Mouse (Mus musculus): ENCODE results near the gene Dlgap4. TPM values are rescaled to one million over a fixed set of nuclear protein-coding genes. Genes with fewer than 3 reads are reported as not detected.

The Dlgap4 gene
- 10 to 100 TPM; 46.8 to 62.9 TPM for total RNA-seq (2021)
- long read RNA-seq, experiment 1, full-length matches to known transcripts, result 44 of 58 reads
- long read RNA-seq, experiment 1, partial matches to known transcripts, result 5 of 58 reads
- long read RNA-seq, experiment 1, other reads (novel, unspliced or antisense), result 9 of 58 reads
- long read RNA-seq, experiment 2, transcript Dlgap4-203 (7 exons, 3,402 nt), result major isoform, 53 of 75 reads
- long read RNA-seq, experiment 2, partial matches to known transcripts, result 3 of 75 reads
- long read RNA-seq, experiment 2, other reads (novel, unspliced or antisense), result 15 of 75 reads

DNA sequence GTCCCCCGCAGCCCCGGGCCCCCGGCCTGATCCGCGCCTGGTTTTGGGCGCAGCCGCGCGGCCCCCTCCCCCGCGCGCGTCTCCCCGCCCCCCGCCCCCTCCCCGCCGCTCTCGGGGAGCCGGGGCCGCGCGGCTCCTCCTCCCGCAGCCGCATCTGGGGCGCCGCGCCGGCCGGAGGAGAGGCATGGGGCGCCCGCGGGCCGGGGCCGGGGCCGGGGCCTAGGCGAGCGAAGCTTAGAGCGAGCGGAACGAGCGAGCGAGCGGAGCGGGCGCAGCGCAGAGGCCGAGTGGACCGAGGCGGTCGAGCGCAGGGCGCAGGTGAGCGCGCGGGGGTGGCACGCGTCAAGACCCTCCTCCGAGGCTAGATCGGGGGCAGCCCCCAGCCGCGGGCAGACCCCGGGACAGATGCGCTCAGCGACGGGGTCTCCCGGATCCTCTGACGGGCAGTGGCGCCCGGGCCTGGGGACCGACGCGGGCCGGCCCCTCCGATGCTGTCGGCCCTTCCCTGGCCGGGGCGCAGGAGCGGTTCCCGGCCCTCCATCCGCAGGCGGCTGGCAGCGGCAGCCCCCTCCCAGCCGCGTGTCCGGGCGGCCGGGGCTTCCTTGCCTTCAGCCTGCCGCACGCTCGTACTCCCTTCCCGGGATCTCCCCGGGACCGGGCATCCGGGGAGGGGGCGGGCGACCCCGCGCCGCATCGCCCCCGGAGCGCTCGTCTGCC, at the start of gene Dlgap4:
TSS of gene Dlgap4 (plus strand) at position 165 of the 717 bp plus-strand sequence.
- DNase-seq (ENCODE audit: low spot score), result no peak

DNA sequence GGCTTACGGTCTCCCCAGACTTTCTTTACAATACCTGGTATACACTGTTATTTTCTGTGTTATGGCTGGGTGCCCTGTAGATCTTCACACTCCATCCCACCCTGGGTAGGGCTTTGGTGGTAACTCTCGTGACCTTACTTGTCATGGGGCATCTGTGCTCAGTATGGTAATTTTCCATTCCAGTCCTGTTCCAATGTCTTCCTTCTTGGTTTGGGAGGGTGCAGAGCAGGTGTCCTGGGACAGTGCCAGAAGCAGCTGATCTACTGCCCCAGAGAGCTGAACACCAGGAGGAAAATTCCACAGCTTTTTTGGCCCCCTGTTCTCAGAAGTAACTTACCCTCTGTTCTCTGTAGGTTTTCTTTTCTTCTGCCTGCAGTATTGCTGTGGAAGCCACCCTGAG, 47.0 kb upstream of the Dlgap4 start:
- peak; percentile 30 for DNase-seq (ENCODE audit: low spot score)

DNA sequence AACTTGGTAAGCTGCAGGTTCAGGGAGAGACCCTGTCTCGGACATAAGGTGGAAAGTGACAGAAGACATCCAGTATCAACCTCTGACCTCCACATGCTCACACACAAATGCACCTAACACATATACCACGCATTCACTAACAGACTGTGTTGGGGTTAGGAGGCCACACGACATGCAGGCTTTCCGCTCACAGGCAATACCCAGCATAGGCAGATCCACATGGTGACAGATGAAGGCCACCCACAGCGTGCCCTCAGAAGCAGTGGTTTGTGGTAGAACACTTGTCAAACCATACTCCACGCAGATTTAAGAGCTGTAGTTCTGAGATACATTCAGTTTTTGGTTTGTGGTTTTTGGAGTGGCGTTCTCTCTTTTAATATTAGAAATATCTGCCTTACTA, 44.9 kb upstream of the Dlgap4 start:
- no peak for DNase-seq (ENCODE audit: low spot score)

DNA sequence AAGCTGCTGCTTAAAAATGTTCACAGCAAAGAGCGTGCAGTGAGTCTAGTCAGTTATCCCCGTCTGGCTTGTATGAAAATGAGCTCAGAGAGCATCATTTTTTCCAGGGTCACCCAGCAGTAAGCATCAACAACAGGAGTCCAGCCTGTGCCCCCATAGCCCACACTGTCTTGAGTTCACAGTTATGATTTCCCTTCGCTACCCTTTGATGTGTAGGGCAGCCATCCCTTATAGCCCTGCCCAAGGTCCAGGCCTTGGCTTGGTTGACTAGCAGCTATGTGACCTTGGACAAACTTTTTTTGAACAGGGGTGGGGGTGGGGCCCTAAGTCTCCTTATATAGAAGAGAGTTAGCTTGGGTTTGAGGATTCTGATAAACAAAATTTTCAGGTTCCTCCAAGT, 44.2 kb upstream of the Dlgap4 start:
- DNase-seq (ENCODE audit: low spot score), result no peak

DNA sequence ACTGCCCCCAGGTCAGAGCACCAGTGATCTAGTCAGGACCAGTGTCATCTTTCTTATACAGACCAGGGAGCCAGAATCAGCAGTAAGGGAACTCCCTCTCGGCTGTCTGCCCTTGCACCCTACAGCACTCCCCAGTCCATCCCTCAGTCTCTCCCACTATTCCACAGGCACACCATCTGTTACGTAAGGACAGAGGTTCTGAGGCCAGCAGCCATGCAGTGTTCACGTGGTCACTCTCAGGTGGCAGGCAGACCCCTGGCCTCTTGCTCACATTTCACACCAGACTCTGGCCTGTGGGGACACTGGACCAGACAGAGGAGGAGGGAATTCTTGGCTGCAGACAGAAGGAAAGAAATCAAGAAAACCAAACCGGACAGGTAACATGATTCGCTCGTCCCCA, 42.0 kb upstream of the Dlgap4 start:
- no peak for DNase-seq (ENCODE audit: low spot score)

DNA sequence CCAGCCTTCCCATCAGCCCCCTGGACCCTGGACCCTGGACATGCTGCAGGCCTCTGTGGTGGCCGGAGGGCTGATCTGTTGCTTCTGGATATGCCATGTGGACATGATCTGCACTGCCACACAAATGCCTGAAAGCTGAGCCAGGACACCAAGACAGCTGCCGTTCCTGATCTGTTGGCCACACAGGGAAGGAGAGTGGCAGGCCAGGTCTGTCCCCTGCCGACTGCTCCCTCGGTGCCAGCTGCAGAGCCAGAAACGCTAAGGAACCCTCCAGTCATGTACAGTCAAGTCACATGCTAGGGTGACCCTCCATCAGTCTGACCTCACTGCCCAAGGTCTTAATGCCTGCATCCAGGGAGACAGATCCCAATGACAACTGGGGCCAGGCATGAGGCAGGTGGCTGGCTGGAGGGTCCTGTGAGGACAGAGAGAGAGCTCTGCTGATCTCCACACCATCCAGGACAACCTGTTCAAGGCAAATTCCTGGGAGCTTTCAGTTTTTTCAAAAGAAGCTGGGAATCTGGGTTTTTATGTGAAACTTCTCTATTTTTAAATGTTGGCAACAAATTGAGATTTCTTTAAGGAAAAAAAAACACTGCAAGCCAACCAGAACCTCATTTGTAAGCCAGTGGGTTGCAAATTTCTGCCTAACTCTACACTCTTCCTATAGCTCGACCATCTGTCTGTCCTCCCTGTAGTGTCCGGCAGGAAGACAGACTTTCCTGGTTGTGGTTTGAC, 36.5 kb upstream of the Dlgap4 start:
- DNase-seq (ENCODE audit: low spot score), result no peak

DNA sequence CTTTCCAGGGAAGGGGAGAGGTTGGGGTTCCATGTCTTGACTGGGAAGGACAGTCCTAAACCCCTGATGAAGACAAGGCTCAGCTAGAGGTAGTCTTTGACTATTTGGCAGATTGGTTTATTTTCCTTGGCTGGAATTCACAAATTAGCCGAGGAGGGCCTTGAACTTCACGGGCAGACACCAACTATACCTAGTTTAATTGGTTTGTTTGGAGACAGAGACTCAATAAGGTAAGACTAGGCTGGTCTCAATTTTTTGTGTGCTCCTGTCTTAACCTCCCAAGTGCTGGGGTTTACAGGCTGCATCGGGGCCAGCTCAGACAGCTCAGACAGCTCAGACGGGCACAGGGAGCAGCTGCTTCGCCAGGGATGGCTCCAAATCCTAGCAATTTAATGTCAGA, 33.0 kb upstream of the Dlgap4 start:
- no peak for DNase-seq (ENCODE audit: low spot score)

DNA sequence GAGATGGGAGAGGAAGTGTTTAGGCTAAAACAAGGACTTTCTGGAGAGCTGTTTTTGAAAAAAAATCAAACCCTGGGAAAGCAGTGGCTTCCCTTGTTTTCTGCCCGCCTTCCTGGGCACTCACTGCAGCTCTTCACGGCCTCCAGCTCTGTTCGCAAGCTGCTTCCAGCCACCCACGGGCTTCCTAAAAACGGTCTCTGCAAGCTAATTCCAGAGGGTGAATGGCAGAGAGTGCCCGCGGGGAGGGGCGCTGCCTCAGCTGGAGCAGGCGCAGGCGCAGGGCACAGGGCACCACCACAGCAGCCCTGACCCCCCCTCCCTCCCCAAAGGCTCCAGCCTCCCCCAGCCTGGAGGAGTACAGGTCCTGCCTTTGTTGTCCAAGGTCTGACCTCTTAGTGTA, 32.3 kb upstream of the Dlgap4 start:
- DNase-seq (ENCODE audit: low spot score), result no peak

DNA sequence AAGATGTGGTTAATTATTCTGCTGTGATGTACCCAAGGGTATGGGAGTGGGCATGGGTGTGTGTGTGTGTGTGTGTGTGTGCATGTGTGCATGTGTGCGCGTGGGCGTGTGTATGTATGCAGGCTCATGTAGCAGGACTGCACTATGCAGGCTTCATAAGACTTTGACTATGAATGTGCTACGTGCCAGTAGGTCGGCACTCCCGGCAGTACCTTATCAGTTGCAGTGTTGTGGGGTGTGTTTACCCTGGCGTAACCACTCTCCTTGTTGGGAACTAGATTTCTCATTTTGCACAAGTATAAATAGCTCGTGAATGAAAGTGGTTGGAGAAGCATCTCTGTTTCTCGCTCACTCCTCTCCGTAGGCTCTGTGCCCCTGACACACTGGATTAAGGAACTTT, 30.6 kb upstream of the Dlgap4 start:
- DNase-seq (ENCODE audit: low spot score), result no peak

DNA sequence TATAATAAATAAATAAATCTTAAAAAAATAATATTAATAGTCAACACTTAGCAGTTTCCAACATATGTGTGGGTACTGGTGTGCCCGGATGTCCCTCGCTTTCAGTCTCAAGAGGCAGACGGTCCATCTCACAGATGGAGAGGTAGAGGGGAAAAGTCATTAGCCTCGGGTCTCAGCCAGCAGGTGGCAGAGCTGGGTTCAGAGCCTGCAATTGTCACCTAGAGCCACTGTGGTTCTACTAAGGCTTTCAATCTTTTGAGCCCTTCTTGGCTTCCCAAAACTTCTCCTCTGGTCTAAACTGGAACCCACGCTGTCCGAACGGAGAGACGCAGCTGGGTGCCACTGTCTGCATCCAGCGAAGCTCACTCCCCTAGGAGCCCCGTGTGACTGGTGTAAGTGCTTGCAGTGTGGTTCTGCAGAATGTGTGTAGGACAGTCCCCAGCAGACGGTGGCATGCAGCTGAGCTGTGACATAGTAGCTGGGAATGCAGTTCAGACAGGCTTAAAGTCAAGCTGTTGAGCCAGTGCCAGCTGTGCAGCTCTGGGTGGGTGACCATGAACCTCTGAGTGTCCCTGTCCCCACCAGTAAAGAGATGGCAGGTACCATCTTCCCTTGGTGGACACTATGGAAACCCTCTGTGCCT, 29.2 kb upstream of the Dlgap4 start:
- DNase-seq (ENCODE audit: low spot score), result no peak

DNA sequence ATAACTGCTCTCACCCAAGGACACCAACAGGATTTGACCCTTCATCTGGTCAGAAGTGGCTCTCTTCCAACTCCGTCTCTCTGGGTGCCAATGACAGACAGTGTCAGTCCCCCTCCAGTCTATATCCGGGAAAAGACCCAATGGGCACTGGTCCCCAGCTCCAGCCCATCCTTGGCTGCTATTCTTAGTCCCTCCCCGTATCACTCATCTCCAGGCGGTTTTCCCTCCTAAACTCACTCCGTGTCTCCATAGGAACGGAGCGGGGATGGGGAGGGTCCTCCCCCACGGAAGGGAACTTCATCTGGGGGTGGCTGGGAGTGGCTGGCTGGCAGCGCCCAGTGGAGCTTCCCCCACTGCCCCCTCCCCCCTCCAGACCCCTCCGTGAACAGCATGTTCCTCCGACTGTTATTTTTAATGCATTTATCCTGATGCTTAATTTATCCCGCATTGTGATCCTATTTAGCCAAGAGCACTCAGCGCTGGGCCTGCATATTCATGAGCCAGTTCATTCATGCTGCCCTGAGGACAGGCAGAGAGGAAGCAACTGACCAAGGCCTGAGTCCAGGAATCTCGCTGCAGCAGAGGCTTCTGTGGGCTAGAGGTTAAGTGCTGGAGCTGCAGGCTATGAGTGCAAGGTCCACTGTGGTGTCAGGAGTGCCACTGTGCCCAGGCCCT, 28.6 kb upstream of the Dlgap4 start:
- DNase-seq (ENCODE audit: low spot score), result no peak

DNA sequence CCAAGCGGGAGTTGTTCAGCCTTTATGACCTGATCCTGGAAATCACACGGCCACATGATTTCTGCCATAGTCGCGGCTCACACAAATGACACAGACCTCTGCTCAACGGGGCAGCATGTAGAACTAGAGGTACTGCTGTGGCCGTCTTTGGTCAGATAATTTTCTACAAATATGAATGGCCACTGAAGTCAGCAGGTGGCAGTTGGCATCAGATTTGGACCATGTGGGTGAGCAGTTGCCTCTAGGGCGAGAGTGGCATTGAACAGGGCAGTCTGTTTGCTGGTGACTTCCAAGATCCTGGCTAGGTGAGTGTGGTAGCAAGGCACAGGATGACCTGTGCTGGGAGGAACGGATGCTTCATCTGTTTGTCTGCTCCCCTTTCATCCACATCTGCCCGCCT, 24.0 kb upstream of the Dlgap4 start:
- DNase-seq (ENCODE audit: low spot score), result no peak

DNA sequence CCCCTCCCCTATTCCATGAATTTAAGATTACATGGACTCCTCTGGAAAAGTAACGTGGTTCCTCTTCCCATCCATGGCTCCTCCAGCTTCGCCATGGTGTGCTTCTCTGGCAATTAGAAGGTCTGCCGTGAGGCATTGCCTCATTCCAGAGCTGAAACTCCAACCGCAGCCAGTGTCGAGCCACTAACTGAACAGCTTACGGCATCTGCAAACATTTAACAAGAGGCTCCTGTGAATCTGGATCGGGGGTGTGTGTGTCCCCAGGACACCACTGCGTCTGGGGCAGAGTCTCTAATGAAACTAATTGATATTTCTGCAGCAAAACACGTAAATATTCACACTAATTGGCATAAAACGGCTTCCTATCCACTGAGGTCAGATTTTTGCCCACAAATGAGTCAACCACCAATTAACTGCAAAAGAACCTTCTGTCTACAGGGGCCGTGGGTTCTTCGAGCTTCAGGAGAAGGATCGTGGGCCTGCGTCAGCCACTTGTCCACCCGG, 18.5 kb upstream of the Dlgap4 start:
- DNase-seq (ENCODE audit: low spot score), result no peak

DNA sequence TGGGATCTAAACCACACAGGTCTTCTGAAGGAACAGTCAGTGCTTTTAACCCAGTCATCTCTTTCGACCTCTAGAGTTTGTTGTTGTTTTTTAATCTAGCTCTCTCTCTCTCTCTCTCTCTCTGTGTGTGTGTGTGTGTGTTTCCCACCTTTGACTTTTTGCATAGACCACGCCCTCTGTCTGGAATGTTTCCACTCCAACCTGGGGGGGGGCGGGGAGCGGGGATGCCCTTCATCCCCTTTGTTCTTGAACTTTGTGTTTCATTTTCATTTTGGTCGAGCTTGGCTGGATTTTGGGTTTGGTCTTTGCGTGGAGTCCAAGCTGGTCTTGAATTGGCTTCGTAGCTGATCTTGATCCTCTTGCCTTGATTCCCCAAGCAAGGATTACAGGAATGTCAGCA, 10.9 kb upstream of the Dlgap4 start:
- no peak for DNase-seq (ENCODE audit: low spot score)

DNA sequence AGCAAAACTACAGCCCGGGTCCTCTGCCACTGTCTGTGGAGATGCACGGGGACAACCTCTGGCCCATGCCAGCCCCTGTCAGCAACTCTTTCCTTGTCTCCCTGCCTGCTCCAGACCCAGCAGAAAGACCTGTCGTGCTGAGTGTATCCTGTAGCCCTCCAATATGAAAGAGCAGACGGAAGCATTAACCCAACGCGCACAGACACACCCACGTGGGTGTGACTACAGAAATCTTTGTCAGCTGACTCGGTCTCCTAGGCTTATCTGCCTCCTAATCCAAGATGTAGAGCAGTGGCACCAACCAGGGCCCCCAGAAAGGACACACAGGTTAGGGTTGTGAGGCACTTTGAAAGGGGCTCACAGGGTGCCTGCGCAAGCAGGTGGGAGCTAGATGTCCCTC, 9.8 kb upstream of the Dlgap4 start:
- no peak for DNase-seq (ENCODE audit: low spot score)

DNA sequence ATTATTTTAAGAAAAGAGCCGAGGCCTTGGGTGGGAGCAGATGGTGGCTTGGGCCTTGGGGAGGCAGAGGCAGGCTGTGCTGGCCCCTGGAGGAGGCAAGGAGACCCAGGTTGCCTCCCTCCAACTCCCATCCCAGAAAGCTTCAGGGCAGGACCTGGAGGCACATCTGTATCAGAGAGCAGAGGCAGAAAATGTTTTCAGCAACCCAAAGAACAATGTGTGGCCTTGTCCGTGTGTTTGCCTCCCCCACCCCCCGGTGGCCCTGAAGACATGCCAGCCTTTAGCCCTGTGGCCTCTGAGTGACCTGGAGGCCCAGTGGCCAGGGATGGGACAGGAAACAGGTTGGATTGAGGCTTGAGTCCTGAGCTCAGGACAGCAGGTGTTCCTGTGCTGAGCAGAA, 8.4 kb upstream of the Dlgap4 start:
- no peak for DNase-seq (ENCODE audit: low spot score)

DNA sequence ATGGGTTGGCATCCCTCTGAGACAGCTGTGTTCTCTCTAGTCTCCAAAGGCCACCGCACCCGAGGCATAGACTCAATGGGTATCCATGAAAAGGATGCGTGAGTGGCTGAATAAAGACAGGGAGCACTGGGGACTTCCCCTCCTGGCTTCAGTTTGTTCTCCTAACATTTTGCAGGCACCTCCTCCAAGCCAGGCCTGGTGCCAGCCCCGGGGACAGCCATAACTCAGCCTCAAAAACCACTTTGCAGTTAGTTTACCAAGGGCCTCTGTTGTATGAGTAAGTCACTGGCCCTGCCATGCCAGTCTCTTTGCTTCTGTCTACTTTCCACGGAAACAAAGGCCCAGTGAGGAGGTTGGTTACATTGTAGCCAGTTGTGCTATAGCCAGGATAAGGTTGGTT, 7.5 kb upstream of the Dlgap4 start:
- no peak for DNase-seq (ENCODE audit: low spot score)

DNA sequence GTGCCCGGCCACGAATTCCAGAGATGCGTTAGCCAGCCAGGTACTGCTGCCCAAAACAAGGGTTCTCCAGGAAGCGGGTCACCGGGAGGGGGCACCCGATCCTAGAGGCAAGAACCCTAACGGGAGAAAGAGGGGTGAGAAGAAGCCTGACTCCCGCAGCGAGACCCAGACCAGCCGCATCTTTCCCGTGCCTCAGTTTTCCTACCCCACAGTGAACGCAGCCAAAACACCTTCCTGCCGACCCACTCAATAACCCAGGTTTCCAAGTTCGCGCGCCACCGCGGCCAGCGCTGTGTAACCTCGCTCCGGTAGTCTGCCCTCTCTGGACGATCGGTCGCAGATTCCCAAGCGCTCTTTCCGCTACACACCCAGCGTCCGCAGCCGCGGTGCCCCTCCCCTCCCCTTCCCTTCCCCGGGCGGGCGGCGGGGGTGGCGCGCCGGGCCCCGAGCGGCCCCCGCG, 394 bp upstream of the Dlgap4 start:
- peak; percentile 55 for DNase-seq (ENCODE audit: low spot score)

DNA sequence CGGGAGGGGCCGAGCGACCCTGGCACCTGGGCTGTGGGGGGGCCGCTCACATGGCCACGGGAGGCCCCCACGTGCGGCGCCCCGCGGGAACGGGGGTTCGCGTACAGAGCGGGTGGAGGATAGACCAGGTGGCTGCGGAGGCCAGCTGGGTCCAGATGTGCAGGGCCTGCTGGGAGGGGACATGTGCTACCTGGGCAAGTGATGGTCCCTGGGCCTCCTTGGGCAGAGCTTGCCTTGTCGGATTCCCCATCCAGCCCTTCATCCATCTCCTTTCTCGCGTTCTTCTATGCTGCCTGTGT, 702 bp downstream of the Dlgap4 start:
- DNase-seq (ENCODE audit: low spot score), result no peak

DNA sequence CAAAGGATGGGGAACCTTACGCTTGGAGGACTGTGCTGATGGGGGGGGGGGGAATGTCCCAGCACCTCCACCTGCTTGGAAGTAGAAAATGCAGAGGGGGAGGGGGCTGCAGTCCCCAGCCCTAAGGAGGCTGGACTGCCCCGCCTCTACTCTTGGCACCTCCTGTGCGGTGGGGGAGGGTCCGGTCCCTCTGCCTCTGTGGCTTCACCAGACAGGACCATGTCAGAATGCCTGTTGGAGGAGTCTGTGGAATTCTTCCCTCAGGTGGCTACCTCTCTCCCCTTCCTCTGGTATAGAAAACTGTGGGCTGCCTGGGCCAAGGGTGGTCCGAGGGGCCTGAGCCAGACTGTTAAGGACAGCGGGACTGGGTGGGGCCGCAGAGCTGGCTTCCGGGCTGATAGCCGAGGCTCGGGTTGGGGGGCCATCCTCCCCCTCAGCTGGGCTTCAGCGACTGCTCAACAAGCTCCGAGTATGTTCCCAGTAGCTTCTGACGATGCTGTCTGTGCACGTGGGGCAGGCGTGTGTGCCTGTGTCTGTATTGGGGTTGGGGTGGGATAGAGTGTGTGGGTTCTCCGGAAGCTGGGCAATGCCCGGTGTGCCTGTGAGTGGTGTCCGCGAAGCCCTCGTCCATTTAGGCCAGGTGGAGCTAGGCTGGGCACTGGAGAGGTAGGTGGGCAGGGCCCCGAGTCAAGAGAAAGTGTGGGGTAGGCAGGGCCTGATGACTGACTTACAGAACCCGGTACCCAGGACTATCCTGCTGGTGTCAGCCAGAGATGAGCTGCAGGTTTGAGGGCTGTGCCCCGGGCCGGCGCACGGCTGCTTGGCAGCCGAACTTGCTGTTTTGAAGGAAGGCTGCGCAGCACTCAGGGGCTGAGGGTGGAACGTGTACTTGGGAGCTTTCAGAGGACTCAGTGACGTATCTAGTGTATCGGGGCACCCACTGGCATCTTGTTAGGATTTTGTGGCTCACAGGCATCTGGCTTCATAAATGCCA, 1.5 kb downstream of the Dlgap4 start:
- no peak for DNase-seq (ENCODE audit: low spot score)

Measured in gastrocnemius, adult 18-20 months (tissue).